Mouse (Mus musculus): Measurements from ENCODE around the gene Plcb4.

DNA sequence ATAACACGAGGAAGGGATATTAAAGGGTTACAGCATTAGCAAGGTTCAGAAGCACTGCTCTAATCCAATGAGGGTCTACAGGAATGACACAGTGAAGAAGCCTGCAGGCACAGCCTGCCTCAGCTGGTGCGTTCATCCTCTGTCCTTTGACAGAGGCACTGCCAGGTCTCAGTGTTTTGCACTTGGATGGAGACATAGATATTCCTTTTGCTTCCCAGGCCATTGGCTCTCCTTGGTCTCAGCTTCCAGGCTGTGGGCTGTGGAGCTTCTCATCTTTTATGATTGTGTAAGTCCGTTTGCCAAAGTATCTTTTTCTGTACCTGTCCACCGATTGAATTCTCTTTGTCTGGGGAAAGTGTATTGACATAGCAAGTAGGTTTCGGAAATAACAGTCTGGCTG, 177.1 kb downstream of the Plcb4 start:
- TF ChIP-seq CTCF (IDR thresholded peaks at IDR 0.05; ENCODE audit: borderline replicate concordance, insufficient read depth, low read length) (no peak), POLR2A (IDR thresholded peaks at IDR 0.05; ENCODE audit: low read depth, low read length) (no peak)
